Mouse (Mus musculus) liver, adult 2 months (tissue): ENCODE data around the gene 4921530L21Rik.

Experiments
- CTCF ChIP-seq: fragments of 200-500 bp; IDR thresholded peaks from 2 replicates; pipeline ENCODE4 v1.5.1; 2011; ENCODE audit warnings: low read depth, low read length, control low read depth
- POLR2A ChIP-seq: fragments of 200-500 bp; IDR thresholded peaks from 2 replicates; pipeline ENCODE4 v1.6.1; 2011; ENCODE audit warnings: low read length, control low read depth; ENCODE audit not compliant: insufficient read depth; ENCODE audit errors: extremely low read depth

GRCm38 (mm10) chr14:95833866-95834265 is 47.2 kb upstream of the 4921530L21Rik start:
- TF ChIP-seq POLR2A (no peak), CTCF (no peak)
